Mouse (Mus musculus): ENCODE results near the gene Dnmt3l.

The Dnmt3l gene

DNA sequence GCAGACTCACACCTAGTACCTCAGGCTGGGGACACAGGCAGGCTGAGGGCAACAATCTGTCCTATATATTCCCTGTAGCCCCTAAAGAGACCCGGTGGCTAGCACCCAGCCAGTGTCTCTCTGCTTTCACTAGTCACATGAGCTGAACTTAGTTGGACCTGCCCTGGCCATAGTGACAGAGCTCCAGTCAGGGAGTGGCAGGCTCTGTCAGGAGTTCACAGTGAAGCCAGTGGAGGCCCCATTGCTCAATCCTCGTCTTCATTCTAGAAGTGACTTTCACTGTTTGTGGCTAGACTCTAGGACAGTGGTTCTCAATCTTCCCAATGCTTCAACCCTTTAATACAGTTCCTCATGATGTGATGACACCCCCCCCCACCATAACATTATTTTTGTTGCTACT, 9.8 kb upstream of the Dnmt3l start:
- no peak for DNase-seq (ENCODE audit: low read depth, low spot score)

DNA sequence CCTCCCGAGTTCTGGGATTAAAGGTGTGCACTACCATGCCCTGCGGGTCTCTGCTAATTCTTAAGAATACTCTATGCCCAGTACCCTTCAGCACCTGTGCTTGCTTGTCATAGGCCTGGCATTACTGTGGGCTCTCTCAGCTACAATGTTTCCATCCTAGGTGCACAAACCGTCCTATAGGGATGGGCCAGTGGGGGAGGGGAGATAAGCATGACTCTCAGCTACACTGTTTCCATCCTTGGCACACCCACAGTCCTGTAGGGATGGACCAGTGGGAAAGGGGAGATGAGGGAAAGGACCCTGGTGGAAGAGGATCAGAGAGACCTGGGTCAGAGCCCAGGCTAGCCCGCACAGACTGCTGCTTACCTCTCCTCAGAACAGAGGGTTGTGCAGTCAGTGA, 4.6 kb upstream of the Dnmt3l start:
- no peak for DNase-seq (ENCODE audit: low read depth, low spot score)

GRCm38 (mm10) chr10:78042096-78042495, 349 bp downstream of the Dnmt3l start:
- DNase-seq (ENCODE audit: low read depth, low spot score) = no peak

DNA sequence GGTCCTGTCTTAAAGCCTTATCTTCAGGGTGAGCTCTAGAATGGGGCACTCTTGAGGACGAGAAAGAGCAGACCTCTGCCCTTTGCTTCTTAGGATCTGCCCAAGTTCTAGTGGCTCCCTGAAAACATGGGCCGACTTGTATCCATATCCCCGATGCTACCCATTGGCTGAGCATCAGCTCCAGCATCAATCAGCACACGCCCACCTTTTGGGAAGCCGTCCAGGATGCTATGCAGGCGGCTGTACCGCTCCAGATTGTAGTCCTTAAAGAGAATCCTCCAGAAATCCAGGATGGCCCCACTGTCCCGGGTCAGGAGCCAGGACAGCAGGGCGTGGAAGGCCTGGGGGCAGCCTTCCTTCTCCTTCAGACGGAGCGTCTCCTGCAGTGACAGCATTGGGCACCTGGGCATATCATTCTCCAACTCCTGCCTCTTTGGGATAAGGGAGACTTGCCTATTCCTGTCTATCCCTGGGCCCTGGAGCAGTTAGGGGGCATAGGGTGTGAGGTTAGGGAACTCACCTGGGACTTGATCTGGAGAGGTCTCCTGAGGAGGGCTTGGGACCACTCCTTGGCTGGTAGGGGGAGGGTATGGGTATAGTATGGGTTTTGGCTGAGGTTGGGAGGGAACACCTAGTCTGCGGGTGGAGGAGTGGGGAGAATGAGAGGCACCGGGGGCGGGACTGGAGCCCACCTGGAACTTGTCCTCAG, 1.1 kb downstream of the Dnmt3l start:
- DNase-seq (ENCODE audit: low read depth, low spot score) = no peak

DNA sequence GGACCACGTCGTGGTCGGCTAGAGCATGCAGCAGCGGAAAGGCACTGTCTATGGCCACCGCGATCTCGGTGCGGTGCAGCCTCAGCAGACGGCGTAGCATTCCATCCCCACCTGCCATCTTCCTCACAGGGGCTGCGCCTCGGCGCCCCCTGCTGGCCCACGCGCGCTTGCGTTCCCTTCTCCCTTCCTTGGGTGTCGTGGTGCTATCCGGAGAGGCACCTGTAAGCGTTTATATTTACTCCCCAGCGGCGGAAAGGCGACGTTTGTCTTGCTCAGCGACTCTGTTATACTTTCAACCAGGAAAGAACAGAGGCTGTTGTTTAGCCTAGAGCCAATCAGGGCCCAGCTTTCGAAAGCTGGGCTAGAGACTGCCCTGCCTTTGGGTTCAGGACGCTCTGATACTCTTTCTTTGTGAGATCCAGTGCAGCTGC, 1.7 kb downstream of the Dnmt3l start, which contains the start of gene Aire:
TSS of gene Aire (minus strand) at position 205 of the 431 bp plus-strand sequence.
- peak; percentile 84 for DNase-seq (ENCODE audit: low read depth, low spot score)

GRCm38 (mm10) chr10:78044531-78044930, 2.8 kb downstream of the Dnmt3l start:
- DNase-seq (ENCODE audit: low read depth, low spot score) = no peak

DNA sequence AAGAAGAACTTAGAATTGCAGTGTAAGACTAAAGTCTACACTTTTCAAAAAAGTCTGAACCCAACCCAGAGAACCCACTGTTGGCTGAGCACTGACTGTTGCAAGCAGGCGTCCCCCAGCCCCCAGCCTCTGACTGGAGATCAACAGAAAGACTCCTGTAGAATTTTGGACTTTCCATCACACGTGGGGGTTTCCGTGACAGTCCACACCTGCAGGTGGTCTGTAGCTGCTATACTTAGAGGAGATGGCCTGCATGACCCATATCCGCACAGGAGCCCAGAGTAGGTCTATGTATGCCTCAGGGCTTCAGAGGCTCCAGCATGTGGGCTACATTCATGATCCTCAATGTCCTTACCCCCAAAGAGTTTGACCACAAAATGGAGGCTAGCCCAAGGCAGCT, 4.6 kb downstream of the Dnmt3l start:
- DNase-seq (ENCODE audit: low read depth, low spot score) = no peak

DNA sequence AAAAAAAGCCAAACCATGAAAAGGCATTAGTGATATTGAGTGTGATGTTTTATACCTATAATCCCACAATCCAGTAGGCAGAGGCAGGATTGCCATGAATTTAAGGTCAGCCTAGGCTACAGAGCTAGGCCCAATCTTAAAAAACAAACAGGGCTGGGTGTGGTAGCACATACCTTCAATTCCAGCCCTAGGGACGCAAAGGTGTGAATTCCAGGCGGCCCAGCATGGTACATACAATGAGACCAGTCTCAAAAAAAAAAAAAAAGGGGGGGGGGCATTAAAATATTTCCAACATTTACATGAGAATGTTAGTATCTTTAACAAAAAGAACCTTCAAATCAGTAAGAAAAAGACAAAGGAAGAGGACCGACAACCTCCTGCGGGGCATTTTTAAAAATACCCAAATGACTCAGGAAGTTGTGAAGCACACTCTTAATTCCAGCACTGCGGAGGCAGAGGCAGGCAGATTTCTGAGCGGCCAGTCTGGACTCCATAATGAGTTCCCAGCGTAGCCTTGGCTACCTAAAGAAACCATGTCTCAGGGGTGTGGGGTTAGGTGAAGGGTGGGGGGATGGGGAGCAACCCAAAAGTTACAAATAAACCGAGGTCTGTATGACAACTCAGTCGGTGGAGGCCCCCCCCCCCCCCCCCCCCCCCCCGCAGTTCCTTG, 6.4 kb downstream of the Dnmt3l start:
- DNase-seq (ENCODE audit: low read depth, low spot score) = no peak

DNA sequence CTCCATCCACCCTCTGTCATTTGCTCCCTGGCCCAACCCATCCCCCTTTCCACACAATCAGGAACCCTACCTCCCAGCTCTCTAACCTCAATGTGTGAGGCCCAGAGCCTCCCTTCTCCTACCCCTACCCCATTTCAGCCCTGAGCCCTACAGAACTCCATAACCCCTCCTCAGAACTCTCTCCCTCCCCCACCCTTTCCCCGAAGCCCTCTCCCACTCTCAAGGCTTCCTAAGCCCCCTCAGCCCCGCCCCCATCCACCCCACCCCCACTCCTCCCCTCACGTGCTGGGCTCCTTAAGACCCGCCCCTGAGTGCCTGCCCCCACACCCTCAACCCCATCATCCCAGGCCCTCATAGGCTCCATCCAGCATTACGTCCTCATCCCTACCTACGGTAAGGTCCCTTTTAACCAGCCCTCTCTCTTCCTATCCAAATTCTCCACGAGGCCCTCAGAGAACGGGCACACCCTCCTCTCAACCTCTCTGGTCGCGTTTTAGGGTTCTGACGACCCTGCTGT, 7.8 kb downstream of the Dnmt3l start:
- DNase-seq (ENCODE audit: low read depth, low spot score) = no peak

DNA sequence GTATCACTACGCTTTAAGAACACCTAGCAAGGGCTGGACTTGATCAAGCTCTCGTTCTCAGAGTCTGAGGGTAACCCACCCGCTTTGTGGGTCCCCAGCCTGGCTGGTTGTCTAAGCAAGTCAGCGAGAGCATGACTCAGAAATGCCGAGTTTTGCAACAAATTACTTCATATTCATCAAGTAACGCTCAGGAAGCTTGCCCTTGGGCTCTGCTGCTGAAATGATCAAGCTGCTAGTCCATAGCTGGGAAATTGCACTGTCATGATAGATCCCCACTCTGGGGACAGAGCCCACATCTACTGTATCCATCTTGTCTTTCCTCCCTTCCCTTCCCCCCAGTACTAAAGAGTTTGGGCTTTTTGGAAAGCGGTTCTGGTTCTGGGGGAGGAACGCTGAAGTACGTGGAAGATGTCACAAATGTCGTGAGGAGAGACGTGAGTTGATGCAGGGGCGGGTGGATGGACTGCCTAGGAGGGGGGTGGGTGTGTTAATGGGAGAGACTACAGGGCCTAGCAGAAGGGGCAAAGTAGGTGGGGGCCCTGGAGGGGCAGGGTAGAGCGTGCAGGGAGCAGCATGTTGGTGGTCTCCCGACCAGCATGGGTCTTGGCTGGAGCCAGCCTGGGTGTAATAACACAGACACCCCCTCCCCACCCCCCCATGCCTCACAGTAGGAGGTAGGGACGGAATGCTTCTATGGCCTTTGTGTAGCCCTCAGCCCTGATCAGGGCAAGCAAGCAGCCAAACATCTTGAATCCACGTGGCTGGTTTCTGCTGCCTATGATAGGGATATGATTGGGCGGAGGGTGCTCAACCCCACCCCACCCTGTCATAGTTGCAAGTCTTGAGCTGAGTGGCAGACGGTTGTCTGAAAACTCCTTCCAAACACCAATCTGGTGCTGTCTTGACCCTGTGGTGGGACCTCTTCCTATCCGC, 13.2 kb downstream of the Dnmt3l start:
- no peak for DNase-seq (ENCODE audit: low read depth, low spot score)

DNA sequence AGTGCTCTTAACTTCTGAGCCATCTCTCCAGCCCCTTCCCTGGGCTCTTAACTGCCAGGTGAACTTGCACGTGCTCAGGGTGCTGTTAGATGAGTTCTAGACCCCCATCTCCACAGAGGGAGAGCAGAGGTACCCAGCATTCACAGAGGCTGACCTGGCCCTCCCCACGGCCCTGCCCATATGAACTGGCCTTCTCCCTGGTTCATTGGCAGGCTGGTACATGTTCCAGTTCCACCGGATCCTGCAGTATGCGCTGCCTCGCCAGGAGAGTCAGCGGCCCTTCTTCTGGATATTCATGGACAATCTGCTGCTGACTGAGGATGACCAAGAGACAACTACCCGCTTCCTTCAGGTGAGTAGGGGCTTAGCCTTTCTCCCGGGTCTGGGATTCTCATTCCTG, 15.3 kb downstream of the Dnmt3l start:
- DNase-seq (ENCODE audit: low read depth, low spot score) = no peak

DNA sequence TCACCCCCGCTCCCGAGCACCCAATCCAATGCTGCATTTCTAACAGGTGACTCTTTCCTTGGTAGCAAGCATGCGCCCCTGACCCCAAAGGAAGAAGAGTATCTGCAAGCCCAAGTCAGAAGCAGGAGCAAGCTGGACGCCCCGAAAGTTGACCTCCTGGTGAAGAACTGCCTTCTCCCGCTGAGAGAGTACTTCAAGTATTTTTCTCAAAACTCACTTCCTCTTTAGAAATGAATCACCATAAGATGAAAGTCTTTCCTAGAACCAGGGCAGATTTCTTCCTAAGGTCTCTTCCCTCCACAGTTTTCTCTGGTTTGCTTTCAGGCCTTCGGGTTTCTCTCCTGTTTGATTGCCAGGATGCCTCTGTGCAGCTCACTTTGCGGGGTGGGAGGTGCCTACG, 21.4 kb downstream of the Dnmt3l start:
- no peak for DNase-seq (ENCODE audit: low read depth, low spot score)

DNA sequence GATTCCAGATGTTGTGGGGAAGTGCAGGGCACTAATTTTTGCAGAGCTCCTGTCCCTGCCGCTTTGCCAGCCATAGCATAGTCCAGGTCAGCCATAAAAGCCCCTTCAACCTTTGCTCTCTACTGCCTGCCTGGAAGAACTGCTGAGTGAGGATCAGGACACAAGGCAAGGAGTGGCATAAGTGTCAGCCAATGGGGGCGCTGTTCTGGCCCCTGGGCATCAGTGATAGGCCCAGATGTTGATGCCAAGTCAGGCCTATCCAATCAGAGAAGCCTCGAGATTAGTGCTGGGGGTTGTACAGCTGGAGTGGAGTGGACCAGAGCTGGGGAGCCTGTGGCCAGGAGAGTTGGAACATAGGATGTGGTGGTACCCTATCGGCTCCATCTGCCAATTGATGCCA, 25.5 kb downstream of the Dnmt3l start:
- DNase-seq (ENCODE audit: low read depth, low spot score) = peak; percentile 29

- no peak for DNase-seq (ENCODE audit: low read depth, low spot score)
Measured at GRCm38 (mm10) chr10:78068541-78068940, 26.8 kb downstream of the Dnmt3l start.

DNA sequence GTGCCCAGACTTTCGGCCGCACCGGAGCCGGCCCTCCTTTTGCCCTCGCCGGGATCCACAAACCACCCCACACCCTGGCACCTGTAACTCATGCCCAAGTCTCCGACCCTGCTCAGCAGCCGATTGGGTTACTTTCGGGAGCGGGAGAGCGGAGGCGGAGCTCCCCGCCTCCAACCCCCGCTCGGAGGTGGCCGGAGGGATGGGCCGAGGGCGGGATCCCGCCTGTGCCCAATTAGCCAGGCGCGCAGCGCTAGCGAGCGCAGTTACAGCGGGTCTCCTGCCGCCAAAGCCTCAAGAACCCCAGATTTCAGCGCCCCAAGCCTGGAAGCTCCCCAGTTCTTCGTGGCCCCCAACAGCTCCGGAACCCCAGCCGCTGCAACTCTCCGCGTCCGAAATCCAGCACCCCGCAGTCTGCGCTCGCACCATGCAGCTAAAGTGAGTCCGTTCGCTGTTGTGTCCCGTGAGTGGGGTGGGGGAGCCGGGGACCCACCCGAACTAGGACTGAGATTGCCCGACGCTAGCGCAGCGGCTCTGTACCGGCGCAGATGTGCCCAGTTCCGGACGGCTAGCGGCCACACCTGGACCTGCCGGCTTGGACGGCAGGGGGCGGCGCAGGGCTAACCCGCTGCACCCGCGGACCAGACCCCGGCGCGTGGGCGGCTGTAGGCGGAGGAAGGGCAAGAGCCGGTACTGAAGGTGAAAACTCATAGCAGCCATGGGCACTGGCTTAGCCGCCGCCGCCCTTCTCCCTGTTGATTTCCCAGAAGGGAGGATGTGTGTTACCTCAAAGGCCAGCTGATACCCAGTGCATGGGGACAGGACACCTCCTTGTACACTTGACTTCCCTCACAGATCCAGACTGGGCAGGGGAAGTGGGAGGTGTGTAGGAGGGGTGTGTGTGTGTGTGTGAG, 27.6 kb downstream of the Dnmt3l start, which contains the start of gene Icosl:
TSS of gene Icosl (plus strand) at position 202 of the 911 bp plus-strand sequence.
- peak; percentile 82 for DNase-seq (ENCODE audit: low read depth, low spot score)

DNA sequence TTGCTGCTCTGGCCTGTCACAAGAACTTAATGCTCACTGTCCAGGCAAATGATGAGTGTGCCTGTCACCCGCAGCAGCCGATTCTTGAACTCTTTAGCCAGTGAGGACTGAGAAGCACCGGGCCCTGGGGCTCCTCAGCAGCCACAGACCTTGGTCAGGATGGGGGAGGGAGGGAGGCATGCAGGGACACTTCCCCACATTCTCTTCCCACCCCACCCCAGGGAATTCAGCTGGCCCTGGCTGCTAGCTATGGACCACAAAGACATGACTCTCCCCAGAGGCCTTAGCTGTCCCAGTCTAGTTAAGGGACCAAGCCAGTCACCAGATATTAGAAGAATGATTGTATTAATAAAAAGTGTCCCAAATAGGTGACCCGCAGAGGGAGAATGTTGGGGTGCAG, 32.4 kb downstream of the Dnmt3l start:
- DNase-seq (ENCODE audit: low read depth, low spot score) = no peak

DNA sequence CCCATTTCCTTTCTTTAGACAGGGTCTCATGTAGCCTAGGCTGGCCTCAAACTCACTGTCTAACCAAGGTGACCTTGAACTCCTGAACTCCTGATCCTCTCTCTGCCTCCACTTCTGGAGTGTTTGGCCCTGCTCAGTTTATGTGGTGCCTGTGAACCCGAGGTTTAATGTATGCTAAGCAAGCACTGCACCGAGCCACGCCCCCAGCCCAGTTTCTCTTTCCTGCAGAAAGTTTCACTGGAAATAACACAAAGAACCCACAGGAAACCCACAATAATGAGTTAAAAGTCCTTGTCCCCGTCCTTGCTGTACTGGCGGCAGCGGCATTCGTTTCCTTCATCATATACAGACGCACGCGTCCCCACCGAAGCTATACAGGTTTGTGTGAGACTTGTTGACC, 33.2 kb downstream of the Dnmt3l start:
- no peak for DNase-seq (ENCODE audit: low read depth, low spot score)

- DNase-seq (ENCODE audit: low read depth, low spot score) = no peak
Measured at GRCm38 (mm10) chr10:78077862-78078261, 36.1 kb downstream of the Dnmt3l start.

DNA sequence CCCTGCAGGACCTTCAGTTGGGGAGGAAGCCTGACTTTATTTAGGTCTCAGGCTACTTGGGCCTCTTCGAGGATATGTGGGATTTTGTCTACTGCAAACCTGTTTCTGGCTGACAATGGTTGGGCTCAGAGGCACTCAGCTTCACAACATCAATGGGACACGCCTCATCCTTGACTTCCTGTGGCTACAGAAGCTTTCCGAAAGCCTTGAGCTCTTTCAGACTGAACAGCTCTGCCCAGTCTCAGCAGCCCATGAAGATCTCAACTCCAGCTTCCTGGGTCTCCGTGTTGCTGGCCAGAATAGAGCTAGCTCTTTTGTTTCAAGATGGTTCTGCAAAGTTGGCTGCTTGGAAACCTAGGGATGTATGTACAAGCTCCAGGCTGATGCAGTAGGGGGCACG, 36.5 kb downstream of the Dnmt3l start:
- no peak for DNase-seq (ENCODE audit: low read depth, low spot score)

GRCm38 (mm10) chr10:78079955-78080591, 38.3 kb downstream of the Dnmt3l start:
- no peak for DNase-seq (ENCODE audit: low read depth, low spot score)

All from mesoderm, embryonic 11.5 days (tissue).